Mouse (Mus musculus): ENCODE results near the gene Slc41a2. TPM values are rescaled to one million over a fixed set of nuclear protein-coding genes. Genes with fewer than 3 reads are reported as not detected.

Gene Slc41a2
- 14.6 and 19.9 TPM in 2 replicates for polyA plus RNA-seq (2014; fragmentation: Nextera tagmentation; extraction: Ambion mirVana)

GRCm38 (mm10) chr10:83337159-83337951 is at the start of gene Slc41a2:
Gene Slc41a2 (minus strand): TSS chr10:83337882.
- peak within 1 kb of the TSS; percentile 87 for H3K27ac ChIP-seq
- no peaks in the 10 kb centered on the region for H3K36me3 ChIP-seq (replicated peaks; ENCODE audit: control insufficient read depth, insufficient read depth)
- H3K9me3 ChIP-seq (ENCODE audit: control insufficient read depth, low read length): no peaks in the 10 kb centered on the region
- ATAC-seq (ENCODE audit: low FRiP score): peak; percentile 91
- peak within 1 kb of the TSS; percentile 84 for H3K4me2 ChIP-seq (replicated peaks)
- H3K4me1 ChIP-seq (replicated peaks; ENCODE audit: control insufficient read depth, insufficient read depth, low read length): peaks cover 5% of the 10 kb centered on the region; the same call in 1 of the 2 replicates
- peak; percentile 72 for DNase-seq (ENCODE audit: low spot score)
- under 1% methylated on average over 96 of the region's 102 CpGs for WGBS
- H3K4me3 ChIP-seq (replicated peaks; ENCODE audit: low read length): peak within 1 kb of the TSS; percentile 63
- peak within 1 kb of the TSS; percentile 90 for H3K9ac ChIP-seq
- peaks cover 25% of the 10 kb centered on the region for H3K27me3 ChIP-seq (ENCODE audit: control insufficient read depth, insufficient read depth, low read length)

DNA sequence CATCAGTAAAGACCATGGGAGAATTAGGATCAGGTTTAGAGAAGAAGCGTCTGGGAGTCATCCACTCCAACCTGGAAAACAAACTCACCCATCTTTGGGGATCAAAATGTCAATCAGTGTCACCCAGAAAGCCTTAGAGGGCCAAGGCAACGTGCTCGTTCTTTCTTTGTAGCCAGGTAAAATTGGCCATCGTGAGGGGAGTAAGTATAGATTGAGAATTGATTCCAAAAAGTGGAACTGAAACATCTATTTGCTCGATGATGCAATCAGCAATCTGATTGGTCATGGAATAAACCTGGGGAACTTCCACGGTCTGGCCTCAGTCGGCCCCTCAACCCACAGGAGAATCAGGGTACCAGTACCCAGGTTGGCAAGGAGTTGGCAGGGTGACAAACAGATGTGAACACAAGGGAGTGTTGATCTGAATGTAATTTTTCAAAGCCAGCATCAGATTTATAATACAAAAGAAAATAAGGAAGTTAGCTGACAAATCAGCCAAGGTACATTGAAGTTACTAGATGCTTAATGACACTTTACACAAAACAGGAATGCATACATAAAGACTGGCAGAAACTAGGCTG is 47.7 kb upstream of the Slc41a2 start:
- 0 out of 2 replicates have a peak, but pooled peaks cover 3% of the 10 kb centered on the region for H3K9me3 ChIP-seq (ENCODE audit: control insufficient read depth, low read length)
- H3K4me2 ChIP-seq (replicated peaks): no peak overlapping the region
- H3K9ac ChIP-seq: no peak overlapping the region
- DNase-seq (ENCODE audit: low spot score): no peak
- H3K27me3 ChIP-seq (ENCODE audit: control insufficient read depth, insufficient read depth, low read length): no peaks in the 10 kb centered on the region
- H3K4me3 ChIP-seq (replicated peaks; ENCODE audit: low read length): no peak overlapping the region
- no peaks in the 10 kb centered on the region for H3K4me1 ChIP-seq (replicated peaks; ENCODE audit: control insufficient read depth, insufficient read depth, low read length)
- no peak overlapping the region for H3K27ac ChIP-seq
- peaks cover 14% of the 10 kb centered on the region; the same call in 1 of the 2 replicates for H3K36me3 ChIP-seq (replicated peaks; ENCODE audit: control insufficient read depth, insufficient read depth)
- ATAC-seq (ENCODE audit: low FRiP score): no peak
- WGBS: 98% methylated on average over 7 of the region's 7 CpGs

GRCm38 (mm10) chr10:83384456-83385215 is 47.0 kb upstream of the Slc41a2 start:
- Histone ChIP-seq H3K4me2 (replicated peaks) (no peak overlapping the region), H3K27me3 (ENCODE audit: control insufficient read depth, insufficient read depth, low read length) (no peaks in the 10 kb centered on the region), H3K27ac (no peak overlapping the region), H3K9ac (no peak overlapping the region), H3K4me3 (replicated peaks; ENCODE audit: low read length) (no peak overlapping the region), H3K36me3 (replicated peaks; ENCODE audit: control insufficient read depth, insufficient read depth) (peaks cover 14% of the 10 kb centered on the region), H3K9me3 (ENCODE audit: control insufficient read depth, low read length) (0 out of 2 replicates have a peak, but pooled peaks cover 7% of the 10 kb centered on the region), H3K4me1 (replicated peaks; ENCODE audit: control insufficient read depth, insufficient read depth, low read length) (no peaks in the 10 kb centered on the region)
- DNase-seq (ENCODE audit: low spot score) (no peak), ATAC-seq (ENCODE audit: low FRiP score) (no peak)
- 92% methylated on average over 8 of the region's 8 CpGs for WGBS

DNA sequence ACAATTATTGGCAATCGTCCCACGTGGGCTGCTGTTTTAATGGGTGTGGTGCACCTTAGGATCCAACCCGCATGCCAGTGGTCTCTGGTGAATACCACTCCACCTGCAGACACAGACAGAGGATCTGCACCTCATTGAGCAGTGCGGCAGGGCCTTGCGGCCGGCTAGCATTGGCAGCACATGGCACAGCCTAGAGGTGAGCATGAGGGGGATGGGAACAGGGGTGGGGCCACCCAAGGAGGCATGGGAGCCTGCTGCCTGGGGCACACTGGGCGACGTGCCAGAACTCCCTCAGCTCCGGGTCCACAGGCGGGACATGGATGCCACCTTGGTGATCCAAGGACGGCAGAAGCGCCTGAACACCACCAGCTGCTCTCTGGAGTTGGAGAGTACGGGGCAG is 46.2 kb upstream of the Slc41a2 start:
- ATAC-seq (ENCODE audit: low FRiP score): no peak

DNA sequence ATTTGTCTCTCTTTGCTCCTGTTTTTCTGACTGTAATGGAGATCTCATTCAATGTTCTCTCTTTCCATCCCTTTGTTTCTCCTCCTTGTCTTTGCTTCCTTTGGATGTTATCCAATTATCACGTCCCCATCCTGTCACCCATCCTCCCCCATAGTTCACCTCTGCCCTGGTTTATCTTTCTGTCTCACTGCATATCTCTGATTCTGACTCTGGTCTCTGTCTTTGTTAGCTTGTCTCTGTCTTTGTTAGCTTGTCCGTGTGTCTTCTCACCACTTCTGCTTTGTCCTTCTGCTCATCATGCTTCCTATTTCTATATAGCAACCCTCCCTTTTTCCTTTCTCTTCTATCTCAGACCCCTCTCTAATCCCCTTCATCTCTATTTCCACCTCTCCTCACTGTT is 45.3 kb upstream of the Slc41a2 start:
- H3K4me2 ChIP-seq (replicated peaks): no peak overlapping the region
- H3K27me3 ChIP-seq (ENCODE audit: control insufficient read depth, insufficient read depth, low read length): no peaks in the 10 kb centered on the region
- H3K36me3 ChIP-seq (replicated peaks; ENCODE audit: control insufficient read depth, insufficient read depth): peaks cover 14% of the 10 kb centered on the region
- ATAC-seq (ENCODE audit: low FRiP score) (no peak), DNase-seq (ENCODE audit: low spot score) (no peak)
- no peak overlapping the region for H3K4me3 ChIP-seq (replicated peaks; ENCODE audit: low read length)
- H3K27ac ChIP-seq: no peak overlapping the region
- H3K4me1 ChIP-seq (replicated peaks; ENCODE audit: control insufficient read depth, insufficient read depth, low read length): no peaks in the 10 kb centered on the region
- 0 out of 2 replicates have a peak, but pooled peaks cover 7% of the 10 kb centered on the region for H3K9me3 ChIP-seq (ENCODE audit: control insufficient read depth, low read length)
- H3K9ac ChIP-seq: no peak overlapping the region
- WGBS: 82% methylated on average over 2 of the region's 2 CpGs

More for the DNA sequence above, 46.2 kb upstream of the Slc41a2 start:
- no peak overlapping the region for H3K4me2 ChIP-seq (replicated peaks)
- H3K4me3 ChIP-seq (replicated peaks; ENCODE audit: low read length): no peak overlapping the region
- H3K4me1 ChIP-seq (replicated peaks; ENCODE audit: control insufficient read depth, insufficient read depth, low read length): no peaks in the 10 kb centered on the region
- H3K36me3 ChIP-seq (replicated peaks; ENCODE audit: control insufficient read depth, insufficient read depth): peaks cover 14% of the 10 kb centered on the region
- no peak overlapping the region for H3K9ac ChIP-seq
- DNase-seq (ENCODE audit: low spot score): no peak
- no peaks in the 10 kb centered on the region for H3K27me3 ChIP-seq (ENCODE audit: control insufficient read depth, insufficient read depth, low read length)
- WGBS: 89% methylated on average over 13 of the region's 13 CpGs
- 0 out of 2 replicates have a peak, but pooled peaks cover 7% of the 10 kb centered on the region for H3K9me3 ChIP-seq (ENCODE audit: control insufficient read depth, low read length)
- H3K27ac ChIP-seq: no peak overlapping the region

- no peak overlapping the region for H3K27ac ChIP-seq
- H3K9me3 ChIP-seq (ENCODE audit: control insufficient read depth, low read length): 0 out of 2 replicates have a peak, but pooled peaks cover 7% of the 10 kb centered on the region
- no peak overlapping the region for H3K4me3 ChIP-seq (replicated peaks; ENCODE audit: low read length)
- no peak overlapping the region for H3K9ac ChIP-seq
- WGBS: 93% methylated on average over 4 of the region's 4 CpGs
- DNase-seq (ENCODE audit: low spot score): no peak
- H3K27me3 ChIP-seq (ENCODE audit: control insufficient read depth, insufficient read depth, low read length): no peaks in the 10 kb centered on the region
- peaks cover 14% of the 10 kb centered on the region for H3K36me3 ChIP-seq (replicated peaks; ENCODE audit: control insufficient read depth, insufficient read depth)
- no peaks in the 10 kb centered on the region for H3K4me1 ChIP-seq (replicated peaks; ENCODE audit: control insufficient read depth, insufficient read depth, low read length)
- no peak for ATAC-seq (ENCODE audit: low FRiP score)
- H3K4me2 ChIP-seq (replicated peaks): no peak overlapping the region
Measured at GRCm38 (mm10) chr10:83382528-83382927, 44.8 kb upstream of the Slc41a2 start.

- H3K4me2 ChIP-seq (replicated peaks): no peak overlapping the region
- 0 out of 2 replicates have a peak, but pooled peaks cover 7% of the 10 kb centered on the region for H3K9me3 ChIP-seq (ENCODE audit: control insufficient read depth, low read length)
- H3K27ac ChIP-seq: no peak overlapping the region
- no peaks in the 10 kb centered on the region for H3K27me3 ChIP-seq (ENCODE audit: control insufficient read depth, insufficient read depth, low read length)
- no peak for DNase-seq (ENCODE audit: low spot score)
- no peak overlapping the region for H3K9ac ChIP-seq
- 98% methylated on average over 2 of the region's 2 CpGs for WGBS
- peaks cover 14% of the 10 kb centered on the region for H3K36me3 ChIP-seq (replicated peaks; ENCODE audit: control insufficient read depth, insufficient read depth)
- no peak for ATAC-seq (ENCODE audit: low FRiP score)
- no peak overlapping the region for H3K4me3 ChIP-seq (replicated peaks; ENCODE audit: low read length)
- no peaks in the 10 kb centered on the region for H3K4me1 ChIP-seq (replicated peaks; ENCODE audit: control insufficient read depth, insufficient read depth, low read length)
Measured at GRCm38 (mm10) chr10:83380501-83380900, 42.8 kb upstream of the Slc41a2 start.

DNA sequence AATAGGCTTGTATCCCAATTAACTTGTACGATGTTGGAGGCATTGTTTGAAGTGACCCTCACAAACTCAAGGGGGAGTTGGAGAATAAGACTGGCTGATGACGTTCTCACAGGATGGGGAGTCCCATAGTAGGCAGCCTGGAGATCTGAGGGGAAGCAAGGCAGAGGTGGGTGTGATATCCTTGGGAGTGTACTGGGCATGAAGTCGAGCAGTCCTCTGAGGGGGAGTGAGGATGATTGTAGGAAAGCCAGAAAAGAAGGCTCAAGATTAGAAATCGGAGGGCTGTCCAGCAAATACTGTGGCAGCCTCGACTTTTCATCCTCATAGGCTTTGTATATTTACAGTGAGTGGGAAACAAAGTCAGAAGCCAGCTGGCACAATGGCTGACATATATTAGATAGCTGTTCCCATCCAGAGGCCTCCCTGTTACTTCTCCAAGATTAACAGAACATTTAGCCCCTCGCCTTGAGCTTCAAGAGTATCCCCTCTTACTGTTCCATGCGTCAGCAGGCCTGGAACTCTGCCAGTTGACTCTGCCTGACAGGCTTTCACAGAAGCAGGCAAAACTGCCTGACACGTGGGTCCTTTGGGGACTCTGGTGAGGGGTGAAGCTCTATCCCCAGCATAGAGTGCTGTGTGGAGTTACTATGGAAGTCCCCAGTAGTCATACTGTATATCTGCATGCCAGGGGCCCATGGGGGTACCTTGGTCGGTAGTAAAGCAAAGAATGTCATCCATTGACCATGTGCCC is 40.6 kb upstream of the Slc41a2 start:
- Histone ChIP-seq H3K27me3 (ENCODE audit: control insufficient read depth, insufficient read depth, low read length) (no peaks in the 10 kb centered on the region), H3K4me3 (replicated peaks; ENCODE audit: low read length) (no peak overlapping the region), H3K9me3 (ENCODE audit: control insufficient read depth, low read length) (0 out of 2 replicates have a peak, but pooled peaks cover 7% of the 10 kb centered on the region), H3K4me1 (replicated peaks; ENCODE audit: control insufficient read depth, insufficient read depth, low read length) (no peaks in the 10 kb centered on the region), H3K36me3 (replicated peaks; ENCODE audit: control insufficient read depth, insufficient read depth) (peaks cover 19% of the 10 kb centered on the region), H3K9ac (no peak overlapping the region), H3K4me2 (replicated peaks) (no peak overlapping the region), H3K27ac (no peak overlapping the region)
- 82% methylated on average over 9 of the region's 9 CpGs for WGBS
- ATAC-seq (ENCODE audit: low FRiP score) (no peak), DNase-seq (ENCODE audit: low spot score) (no peak)

Measured in hindbrain, embryonic 14.5 days (tissue).